Mouse (Mus musculus) heart, embryonic 13.5 days (tissue): ENCODE measurements around the gene Eif4e3. TPM values are rescaled to one million over a fixed set of nuclear protein-coding genes. Genes with fewer than 3 reads are reported as not detected.

Experiments used
- ATAC-seq: fragments of 200-750 bp; cut with Nextera tagmentation; 2 replicates; pipeline ENCODE4 v1.8.0; 2017; ENCODE audit warnings: moderate TSS enrichment; ENCODE audit not compliant: insufficient number of reproducible peaks, low FRiP score, low TSS enrichment; ENCODE audit errors: extremely low read depth
- H3K27ac ChIP-seq: fragments of 300-500 bp; sonication (generic); replicated peaks from 2 replicates; pipeline ENCODE4 v1.5.1; 2015; ENCODE audit warnings: moderate library complexity, mild to moderate bottlenecking, inconsistent platforms
- H3K27me3 ChIP-seq: fragments of 300-500 bp; sonication (generic); replicated peaks from 2 replicates; pipeline ENCODE4 v1.6.1; 2015; ENCODE audit warnings: mild to moderate bottlenecking, inconsistent platforms
- H3K36me3 ChIP-seq: fragments of 300-500 bp; sonication (generic); 2 replicates; pipeline ENCODE4 v1.6.1; 2015; ENCODE audit warnings: mild to moderate bottlenecking, inconsistent platforms
- H3K4me1 ChIP-seq: fragments of 300-500 bp; sonication (generic); 2 replicates; pipeline ENCODE4 v1.6.1; 2015; ENCODE audit warnings: inconsistent platforms
- H3K4me2 ChIP-seq: fragments of 300-500 bp; sonication (generic); 2 replicates; pipeline ENCODE4 v1.6.1; 2015; ENCODE audit warnings: inconsistent platforms, mild to moderate bottlenecking, moderate library complexity
- H3K4me3 ChIP-seq: fragments of 300-500 bp; sonication (generic); 2 replicates; pipeline ENCODE4 v1.5.1; 2015; ENCODE audit warnings: moderate library complexity, mild to moderate bottlenecking, inconsistent platforms
- H3K9ac ChIP-seq: fragments of 300-500 bp; sonication (generic); 2 replicates; pipeline ENCODE4 v1.6.1; 2015; ENCODE audit warnings: inconsistent platforms, mild to moderate bottlenecking, moderate library complexity
- H3K9me3 ChIP-seq: fragments of 300-500 bp; sonication (generic); 2 replicates; pipeline ENCODE4 v1.6.1; 2016; ENCODE audit warnings: inconsistent platforms
- WGBS: fragments of 180-500 bp; shearing (Covaris S2); methylation state at CpG from one replicate; pipeline ENCODE4 v1.1.7; 2015; ENCODE audit warnings: mixed read lengths; 5-methylcytosine and 5-hydroxymethylcytosine counted together
- polyA plus RNA-seq: library from polyadenylated mRNA; unstranded; fragments of >200 nt; fragmentation: Nextera tagmentation; extraction: Ambion mirVana; gene quantifications from 2 replicates; pipeline ENCODE4 v1.2.1, GENCODE M21; 2015

Gene Eif4e3
- polyA plus RNA-seq: 6.9 and 7.8 TPM in 2 replicates

- Histone ChIP-seq H3K9me3 (no peaks in the 10 kb centered on the region), H3K36me3 (no peaks in the 10 kb centered on the region), H3K4me2 (peak within 1 kb of the TSS; percentile 93), H3K4me1 (peaks cover 23% of the 10 kb centered on the region), H3K27ac (no peak within 1 kb of the TSS), H3K4me3 (peak within 1 kb of the TSS; percentile 85), H3K9ac (peak within 1 kb of the TSS; percentile 87), H3K27me3 (peaks cover 31% of the 10 kb centered on the region)
- under 1% methylated on average over 65 of the region's 75 CpGs for WGBS
- no peak for ATAC-seq
Observed at GRCm38 (mm10) chr6:99666318-99667171, at the start of gene Eif4e3, which contains the start of gene Gm20696. Gene Eif4e3, minus strand, starts transcription at chr6:99666771. Gene Gm20696, minus strand, starts transcription at chr6:99666797.

- no peak for ATAC-seq
- H3K9ac ChIP-seq: no peak overlapping the region
- no peaks in the 10 kb centered on the region for H3K9me3 ChIP-seq
- no peaks in the 10 kb centered on the region for H3K4me1 ChIP-seq
- H3K4me2 ChIP-seq: no peak overlapping the region
- H3K27ac ChIP-seq: no peak overlapping the region
- 56% methylated on average over 5 of the region's 6 CpGs for WGBS
- no peaks in the 10 kb centered on the region for H3K36me3 ChIP-seq
- peaks cover 59% of the 10 kb centered on the region for H3K27me3 ChIP-seq
- H3K4me3 ChIP-seq: no peak overlapping the region
Observed at GRCm38 (mm10) chr6:99715913-99716312, 49.3 kb upstream of the Eif4e3 start.

- Histone ChIP-seq H3K27ac (no peak overlapping the region), H3K4me1 (no peaks in the 10 kb centered on the region), H3K4me2 (no peak overlapping the region), H3K36me3 (no peaks in the 10 kb centered on the region), H3K9ac (no peak overlapping the region), H3K9me3 (no peaks in the 10 kb centered on the region), H3K27me3 (peaks cover 58% of the 10 kb centered on the region), H3K4me3 (no peak overlapping the region)
- ATAC-seq: no peak
- WGBS: 43% methylated on average over 6 of the region's 6 CpGs
Observed at GRCm38 (mm10) chr6:99715191-99715590, 48.6 kb upstream of the Eif4e3 start.

- ATAC-seq: no peak
- Histone ChIP-seq H3K4me1 (no peaks in the 10 kb centered on the region), H3K4me3 (no peak overlapping the region), H3K27me3 (peaks cover 66% of the 10 kb centered on the region), H3K27ac (no peak overlapping the region), H3K36me3 (no peaks in the 10 kb centered on the region), H3K9me3 (no peaks in the 10 kb centered on the region), H3K9ac (no peak overlapping the region), H3K4me2 (no peak overlapping the region)
- WGBS: 74% methylated on average over 5 of the region's 5 CpGs
Observed at GRCm38 (mm10) chr6:99713256-99713655, 46.7 kb upstream of the Eif4e3 start.

GRCm38 (mm10) chr6:99711576-99712101 is 45.1 kb upstream of the Eif4e3 start:
- Histone ChIP-seq H3K9ac (no peak overlapping the region), H3K4me2 (no peak overlapping the region), H3K4me1 (no peaks in the 10 kb centered on the region), H3K9me3 (no peaks in the 10 kb centered on the region), H3K27ac (no peak overlapping the region), H3K36me3 (no peaks in the 10 kb centered on the region), H3K27me3 (peaks cover 70% of the 10 kb centered on the region), H3K4me3 (no peak overlapping the region)
- ATAC-seq: no peak
- 60% methylated on average over 11 of the region's 11 CpGs for WGBS

GRCm38 (mm10) chr6:99700484-99700883 is 33.9 kb upstream of the Eif4e3 start:
- ATAC-seq: no peak
- H3K4me2 ChIP-seq: no peak overlapping the region
- H3K36me3 ChIP-seq: no peaks in the 10 kb centered on the region
- WGBS: 74% methylated on average over 3 of the region's 3 CpGs
- H3K4me1 ChIP-seq: no peaks in the 10 kb centered on the region
- peaks cover 44% of the 10 kb centered on the region for H3K27me3 ChIP-seq
- no peaks in the 10 kb centered on the region for H3K9me3 ChIP-seq
- H3K27ac ChIP-seq: no peak overlapping the region
- H3K4me3 ChIP-seq: no peak overlapping the region
- H3K9ac ChIP-seq: no peak overlapping the region

- Histone ChIP-seq H3K36me3 (no peaks in the 10 kb centered on the region), H3K4me3 (peak overlapping the region; percentile 75), H3K4me2 (peak overlapping the region; percentile 93), H3K9me3 (no peaks in the 10 kb centered on the region), H3K27ac (no peak overlapping the region), H3K4me1 (peaks cover 8% of the 10 kb centered on the region), H3K27me3 (peaks cover 99% of the 10 kb centered on the region), H3K9ac (peak overlapping the region; percentile 87)
- 1% methylated on average over 109 of the region's 110 CpGs for WGBS
- peak; percentile 31; the same call in 1 of the 2 replicates for ATAC-seq
Observed at GRCm38 (mm10) chr6:99692916-99693841, 26.6 kb upstream of the Eif4e3 start.

- Histone ChIP-seq H3K9ac (peak within 1 kb of the TSS; percentile 87), H3K4me2 (peak within 1 kb of the TSS; percentile 93), H3K9me3 (no peaks in the 10 kb centered on the region), H3K27ac (no peak within 1 kb of the TSS), H3K36me3 (no peaks in the 10 kb centered on the region), H3K27me3 (peaks cover 92% of the 10 kb centered on the region), H3K4me3 (peak within 1 kb of the TSS; percentile 75), H3K4me1 (peaks cover 8% of the 10 kb centered on the region)
- WGBS: under 1% methylated on average over 103 of the region's 112 CpGs
- no peak; the same call in 1 of the 2 replicates for ATAC-seq
Observed at GRCm38 (mm10) chr6:99692206-99692915, 25.8 kb upstream of the Eif4e3 start, which contains the start of gene Gpr27. Gene Gpr27, plus strand, starts transcription at chr6:99692679.

GRCm38 (mm10) chr6:99691666-99692205 is 25.2 kb upstream of the Eif4e3 start:
- H3K9me3 ChIP-seq: no peaks in the 10 kb centered on the region
- peaks cover 92% of the 10 kb centered on the region for H3K27me3 ChIP-seq
- H3K9ac ChIP-seq: peak overlapping the region; percentile 87
- no peak for ATAC-seq
- H3K4me2 ChIP-seq: peak overlapping the region; percentile 93
- 6% methylated on average over 25 of the region's 25 CpGs for WGBS
- peak overlapping the region; percentile 75 for H3K4me3 ChIP-seq
- H3K27ac ChIP-seq: no peak overlapping the region
- no peaks in the 10 kb centered on the region for H3K36me3 ChIP-seq
- peaks cover 8% of the 10 kb centered on the region for H3K4me1 ChIP-seq

GRCm38 (mm10) chr6:99688513-99688912 is 21.9 kb upstream of the Eif4e3 start:
- Histone ChIP-seq H3K9me3 (peaks cover 9% of the 10 kb centered on the region; the same call in 1 of the 2 replicates), H3K4me1 (peaks cover 5% of the 10 kb centered on the region), H3K4me3 (no peak overlapping the region), H3K9ac (no peak overlapping the region), H3K36me3 (no peaks in the 10 kb centered on the region), H3K4me2 (no peak overlapping the region), H3K27ac (no peak overlapping the region), H3K27me3 (peaks cover 65% of the 10 kb centered on the region)
- 54% methylated on average over 6 of the region's 6 CpGs for WGBS
- ATAC-seq: no peak
